ENCODE assay signal across 25 mouse cellular contexts in genomic region chr19:37778568-37778967, GRCm38 (mm10).
DNase-seq lines count a peak whose midpoint lies in the region; ATAC-seq and TF ChIP-seq lines count a peak whose summit lies in the region.
"Had no signal": no experiment of that assay in that cellular context is flagged by ENCODE, and none has a peak within 500 bp of the region (broad histone marks: within the 10 kb centered on the region; RNA-seq: fewer than 3 reads in every experiment).

No protein-coding gene starts in this region.

- H3K4me2 ChIP-seq in lung, postnatal 0 days (replicated peaks; ENCODE audit: low read depth, low read length): no peak overlapping the region
- H3K4me2 ChIP-seq in hindbrain, embryonic 11.5 days (replicated peaks; ENCODE audit: low read depth, low read length): no peak overlapping the region
- H3K4me2 ChIP-seq: embryonic facial prominence, embryonic 13.5 days; forebrain, embryonic 12.5 days; forebrain, embryonic 15.5 days; heart, embryonic 12.5 days; heart, embryonic 15.5 days; hindbrain, embryonic 14.5 days had no signal

- TF ChIP-seq CTCF in lung, postnatal 0 days (IDR thresholded peaks at IDR 0.05): no peak

- no peak overlapping the region for H3K27ac ChIP-seq in lung, postnatal 0 days (ENCODE audit: low read length)
- no peak overlapping the region for H3K27ac ChIP-seq in hindbrain, embryonic 11.5 days (ENCODE audit: low read depth, low read length)
- H3K27ac ChIP-seq: embryonic facial prominence, embryonic 13.5 days; forebrain, embryonic 12.5 days; forebrain, embryonic 15.5 days; heart, embryonic 15.5 days; hindbrain, embryonic 14.5 days; hindbrain, postnatal 0 days had no signal

- 77% methylated on average over 4 of the region's 4 CpGs for WGBS in lung, postnatal 0 days
- WGBS in hindbrain, embryonic 11.5 days: 88% methylated on average over 4 of the region's 4 CpGs

- TF ChIP-seq EP300 in lung, postnatal 0 days (IDR thresholded peaks at IDR 0.05): no peak

- no peak overlapping the region for H3K4me3 ChIP-seq in lung, postnatal 0 days (ENCODE audit: low read depth, low read length)
- no peak overlapping the region for H3K4me3 ChIP-seq in hindbrain, embryonic 11.5 days (ENCODE audit: low read depth, low read length)
- H3K4me3 ChIP-seq: embryonic facial prominence, embryonic 10.5 days; embryonic facial prominence, embryonic 13.5 days; erythroblast, embryonic 14.5 days; forebrain, embryonic 12.5 days; forebrain, embryonic 15.5 days; heart, embryonic 12.5 days; heart, embryonic 15.5 days; hindbrain, embryonic 10.5 days had no signal

- H3K9me3 ChIP-seq in lung, postnatal 0 days (ENCODE audit: low read length): no peaks in the 10 kb centered on the region
- no peaks in the 10 kb centered on the region for H3K9me3 ChIP-seq in hindbrain, embryonic 11.5 days (ENCODE audit: control insufficient read depth, low read length)
- H3K9me3 ChIP-seq: embryonic facial prominence, embryonic 10.5 days; embryonic facial prominence, embryonic 13.5 days; forebrain, embryonic 12.5 days; forebrain, embryonic 15.5 days; heart, embryonic 12.5 days; heart, embryonic 15.5 days; hindbrain, embryonic 10.5 days had no signal

- no peak overlapping the region for H3K9ac ChIP-seq in lung, postnatal 0 days (replicated peaks; ENCODE audit: low read depth)
- no peak overlapping the region for H3K9ac ChIP-seq in hindbrain, embryonic 11.5 days (ENCODE audit: low read depth, low read length)
- H3K9ac ChIP-seq: embryonic facial prominence, embryonic 13.5 days; forebrain, embryonic 12.5 days; forebrain, embryonic 15.5 days; heart, embryonic 12.5 days; heart, embryonic 15.5 days; hindbrain, embryonic 14.5 days had no signal

- H3K36me3 ChIP-seq in lung, postnatal 0 days (ENCODE audit: insufficient read depth, low read length): no peaks in the 10 kb centered on the region
- H3K36me3 ChIP-seq in hindbrain, embryonic 11.5 days (ENCODE audit: control insufficient read depth, insufficient read depth, low read length): no peaks in the 10 kb centered on the region
- H3K36me3 ChIP-seq: embryonic facial prominence, embryonic 10.5 days; embryonic facial prominence, embryonic 13.5 days; forebrain, embryonic 12.5 days; forebrain, embryonic 15.5 days; heart, embryonic 12.5 days; heart, embryonic 15.5 days; hindbrain, embryonic 10.5 days had no signal

- peak; percentile 12 for DNase-seq in kidney, postnatal 10 days
- no peak for DNase-seq in kidney, postnatal 14 days
- peak; percentile 57 for DNase-seq in lung, postnatal 0 days (ENCODE audit: low spot score)
- no peak for DNase-seq in lung, postnatal 36 days
- DNase-seq in Muller cell, postnatal 12 days (ENCODE audit: inconsistent ontology term): peak; percentile 37
- DNase-seq in hindbrain, embryonic 11.5 days (ENCODE audit: low spot score): no peak
- DNase-seq: adrenal gland, postnatal 10 days; adrenal gland, postnatal 36 days; cerebellum, adult 18-20 months; cerebellum, adult 9-10 months; embryo, embryonic 11 days; gastrocnemius, postnatal 25 days had no signal

- peak; percentile 44 for ATAC-seq in lung, postnatal 0 days
- ATAC-seq in hindbrain, embryonic 11.5 days (ENCODE audit: low FRiP score): no peak
- ATAC-seq: CD4-positive, CD25-positive, alpha-beta regulatory T cell, adult 4 months; inflammation-experienced regulatory T-cells, adult 6 months; Patski had no signal

- no peaks in the 10 kb centered on the region for H3K27me3 ChIP-seq in lung, postnatal 0 days (replicated peaks; ENCODE audit: insufficient read depth, low read length)
- no peaks in the 10 kb centered on the region for H3K27me3 ChIP-seq in hindbrain, embryonic 11.5 days (ENCODE audit: control insufficient read depth, insufficient read depth, low read length)
- H3K27me3 ChIP-seq: embryonic facial prominence, embryonic 13.5 days; forebrain, embryonic 12.5 days; forebrain, embryonic 15.5 days; heart, embryonic 12.5 days; heart, embryonic 15.5 days; Patski had no signal

- H3K4me1 ChIP-seq in lung, postnatal 0 days (ENCODE audit: insufficient read depth, low read depth, low read length): no peaks in the 10 kb centered on the region
- H3K4me1 ChIP-seq in hindbrain, embryonic 11.5 days (replicated peaks; ENCODE audit: control insufficient read depth, insufficient read depth, low read length): no peaks in the 10 kb centered on the region
- H3K4me1 ChIP-seq: heart, embryonic 12.5 days had no signal

Comparison
In these comparisons a context has a peak if more than half of its experiments do, and no peak if none do; other contexts are left out.
1. DNase-seq: peak in kidney, postnatal 10 days (single experiment), lung, postnatal 0 days (single experiment) and Muller cell, postnatal 12 days (single experiment); none in kidney, postnatal 14 days (single experiment), lung, postnatal 36 days (single experiment) and hindbrain, embryonic 11.5 days (single experiment).